9 mouse cellular contexts compared by ENCODE assay signal in the genomic region with DNA sequence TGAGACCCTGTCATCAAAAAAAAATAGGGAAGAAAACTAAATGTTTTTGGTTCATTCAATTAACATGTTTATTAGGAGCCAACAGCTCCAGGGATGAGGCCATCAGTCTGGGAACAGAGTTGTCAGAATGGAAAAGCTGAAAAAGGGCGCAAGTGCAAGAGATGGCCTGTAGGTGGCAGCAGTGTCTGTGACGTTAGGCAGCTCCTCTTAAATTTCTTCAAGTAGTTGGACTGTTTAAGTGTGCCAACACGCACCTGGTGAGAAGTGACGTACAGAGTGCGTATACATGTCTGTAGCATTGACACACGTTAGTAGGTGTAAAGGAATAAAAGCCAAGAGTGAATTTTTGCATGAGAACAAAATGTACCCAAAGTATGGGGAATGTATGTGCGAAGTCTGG. TPM values are rescaled to one million over a fixed set of nuclear protein-coding genes. Genes with fewer than 3 reads are reported as not detected.
A peak's percentile ranks its signal among the peaks of the same experiment; 100 is the strongest.
DNase-seq lines count a peak whose midpoint lies in the region; ATAC-seq and TF ChIP-seq lines count a peak whose summit lies in the region.
"Had no signal": no experiment of that assay in that cellular context is flagged by ENCODE, and none has a peak within 500 bp of the region (broad histone marks: within the 10 kb centered on the region; RNA-seq: fewer than 3 reads in every experiment).

No protein-coding gene starts in this region.

- DNase-seq in heart, postnatal 0 days (ENCODE audit: low spot score), result peak; percentile 75
- DNase-seq in 3T3-L1 (ENCODE audit: low read depth, low spot score), result peak; percentile 79
- DNase-seq in Muller cell, postnatal 12 days (ENCODE audit: inconsistent ontology term), result peak; percentile 49
- DNase-seq in skeletal muscle tissue, adult 2 months (ENCODE audit: low read depth, low spot score), result peak; percentile 59

- H3K4me1 ChIP-seq in heart, postnatal 0 days (ENCODE audit: control insufficient read depth, insufficient read depth), result no peaks in the 10 kb centered on the region
- no peaks in the 10 kb centered on the region for H3K4me1 ChIP-seq in heart, embryonic 11.5 days (ENCODE audit: control insufficient read depth, insufficient read depth, low read length)
- H3K4me1 ChIP-seq in cortical plate, adult 2 months (ENCODE audit: control insufficient read depth, insufficient read depth, low read length), result no peaks in the 10 kb centered on the region
- H3K4me1 ChIP-seq in kidney, embryonic 14.5 days (ENCODE audit: control insufficient read depth, insufficient read depth, low read length), result no peaks in the 10 kb centered on the region
- H3K4me1 ChIP-seq in lung, embryonic 16.5 days (replicated peaks; ENCODE audit: control insufficient read depth, insufficient read depth, low read length), result no peaks in the 10 kb centered on the region
- H3K4me1 ChIP-seq: stomach, embryonic 15.5 days had no signal

- no peak overlapping the region for H3K27ac ChIP-seq in heart, postnatal 0 days (ENCODE audit: low read depth)
- H3K27ac ChIP-seq in heart, embryonic 11.5 days (ENCODE audit: low read depth, low read length), result no peak overlapping the region
- H3K27ac ChIP-seq in cortical plate, adult 2 months (ENCODE audit: insufficient read depth, low read length), result no peak overlapping the region
- H3K27ac ChIP-seq in kidney, embryonic 14.5 days (ENCODE audit: low read depth, low read length), result no peak overlapping the region
- no peak overlapping the region for H3K27ac ChIP-seq in lung, embryonic 16.5 days (ENCODE audit: low read length)
- H3K27ac ChIP-seq: stomach, embryonic 15.5 days had no signal

- no peaks in the 10 kb centered on the region for H3K36me3 ChIP-seq in heart, postnatal 0 days (replicated peaks; ENCODE audit: control insufficient read depth, insufficient read depth, low read length)
- H3K36me3 ChIP-seq in heart, embryonic 11.5 days (ENCODE audit: control insufficient read depth, insufficient read depth, low read length), result no peaks in the 10 kb centered on the region
- H3K36me3 ChIP-seq in kidney, embryonic 14.5 days (ENCODE audit: control insufficient read depth, insufficient read depth, low read length), result no peaks in the 10 kb centered on the region
- no peaks in the 10 kb centered on the region for H3K36me3 ChIP-seq in lung, embryonic 16.5 days (ENCODE audit: control insufficient read depth, insufficient read depth, low read length)
- H3K36me3 ChIP-seq: stomach, embryonic 15.5 days had no signal

- H3K9me3 ChIP-seq in heart, postnatal 0 days (replicated peaks; ENCODE audit: control insufficient read depth, low read length), result no peaks in the 10 kb centered on the region
- no peaks in the 10 kb centered on the region for H3K9me3 ChIP-seq in heart, embryonic 11.5 days (replicated peaks; ENCODE audit: control insufficient read depth, low read length)
- H3K9me3 ChIP-seq in kidney, embryonic 14.5 days (ENCODE audit: control insufficient read depth, low read length), result no peaks in the 10 kb centered on the region
- H3K9me3 ChIP-seq in lung, embryonic 16.5 days (ENCODE audit: control insufficient read depth, low read length), result no peaks in the 10 kb centered on the region
- H3K9me3 ChIP-seq: stomach, embryonic 15.5 days had no signal

- no peak overlapping the region for H3K9ac ChIP-seq in heart, postnatal 0 days (replicated peaks; ENCODE audit: low read depth, low read length)
- H3K9ac ChIP-seq in heart, embryonic 11.5 days (ENCODE audit: low read depth, low read length), result no peak overlapping the region
- H3K9ac ChIP-seq in kidney, embryonic 14.5 days (ENCODE audit: low read depth, low read length), result no peak overlapping the region
- H3K9ac ChIP-seq in lung, embryonic 16.5 days (ENCODE audit: low read length), result no peak overlapping the region
- H3K9ac ChIP-seq: stomach, embryonic 15.5 days had no signal

- no peak for ATAC-seq in heart, postnatal 0 days (ENCODE audit: insufficient read depth, low read depth)
- no peak for ATAC-seq in heart, embryonic 11.5 days (replicated peaks; ENCODE audit: insufficient number of reproducible peaks, low FRiP score, low TSS enrichment)
- 0 out of 2 replicates have a peak, but pooled peaks have one; percentile 32 for ATAC-seq in kidney, embryonic 14.5 days (ENCODE audit: low FRiP score, low TSS enrichment)
- ATAC-seq in lung, embryonic 16.5 days (ENCODE audit: low read depth), result peak; percentile 36; the same call in 1 of the 2 replicates

- TF ChIP-seq CTCF in heart, postnatal 0 days (IDR thresholded peaks at IDR 0.05; ENCODE audit: low read depth), result peak; percentile 90
- TF ChIP-seq CTCF in cortical plate, adult 2 months (IDR thresholded peaks at IDR 0.05; ENCODE audit: extremely low read depth, insufficient read depth, low read length), result peak; percentile 98

- H3K4me2 ChIP-seq in heart, postnatal 0 days (ENCODE audit: low read depth, low read length), result no peak overlapping the region
- H3K4me2 ChIP-seq in heart, embryonic 11.5 days, result no peak overlapping the region
- no peak overlapping the region for H3K4me2 ChIP-seq in kidney, embryonic 14.5 days (replicated peaks; ENCODE audit: low read depth, low read length)
- H3K4me2 ChIP-seq in lung, embryonic 16.5 days (ENCODE audit: low read depth, low read length), result no peak overlapping the region
- H3K4me2 ChIP-seq: stomach, embryonic 15.5 days had no signal

- WGBS in heart, postnatal 0 days, result 15% methylated on average over 7 of the region's 7 CpGs
- WGBS in heart, embryonic 11.5 days (ENCODE audit: insufficient replicate concordance), result 19% methylated on average over 7 of the region's 7 CpGs
- WGBS in kidney, embryonic 14.5 days, result 20% methylated on average over 7 of the region's 7 CpGs
- 16% methylated on average over 7 of the region's 7 CpGs for WGBS in lung, embryonic 16.5 days

- no peak for TF ChIP-seq POLR2A in cortical plate, adult 2 months (IDR thresholded peaks at IDR 0.05; ENCODE audit: extremely low read depth, insufficient read depth, low read length)

- no peak for TF ChIP-seq EP300 in heart, postnatal 0 days (IDR thresholded peaks at IDR 0.05; ENCODE audit: low read depth)

- no peak overlapping the region for H3K4me3 ChIP-seq in heart, postnatal 0 days (ENCODE audit: low read depth, low read length)
- no peak overlapping the region for H3K4me3 ChIP-seq in heart, embryonic 11.5 days (ENCODE audit: low read depth, low read length)
- H3K4me3 ChIP-seq in cortical plate, adult 2 months (ENCODE audit: insufficient read depth, low read length), result no peak overlapping the region
- no peak overlapping the region for H3K4me3 ChIP-seq in kidney, embryonic 14.5 days (ENCODE audit: low read length)
- no peak overlapping the region for H3K4me3 ChIP-seq in lung, embryonic 16.5 days (ENCODE audit: low read length)
- H3K4me3 ChIP-seq: stomach, embryonic 15.5 days had no signal

- H3K27me3 ChIP-seq in heart, postnatal 0 days (ENCODE audit: control insufficient read depth, insufficient read depth, low read length), result no peaks in the 10 kb centered on the region
- no peaks in the 10 kb centered on the region for H3K27me3 ChIP-seq in heart, embryonic 11.5 days (ENCODE audit: control insufficient read depth, insufficient read depth, low read length)
- no peaks in the 10 kb centered on the region for H3K27me3 ChIP-seq in kidney, embryonic 14.5 days (ENCODE audit: control insufficient read depth, insufficient read depth, low read length)
- no peaks in the 10 kb centered on the region for H3K27me3 ChIP-seq in lung, embryonic 16.5 days (ENCODE audit: control insufficient read depth, insufficient read depth, low read depth, low read length)
- H3K27me3 ChIP-seq: stomach, embryonic 15.5 days had no signal

RNA-seq across cellular contexts. Expression of a gene that starts 13.8 kb away (rescaled TPM):
- total RNA-seq in heart, postnatal 0 days (2014; rRNA removed; ENCODE audit: low replicate concordance), result 47.3 and 52.8 TPM in 2 replicates
- 21.2 and 26.6 TPM in 2 replicates for polyA plus RNA-seq in heart, postnatal 0 days (2015; fragmentation: Nextera tagmentation; extraction: Ambion mirVana)
- 67.5 and 73.2 TPM in 2 replicates for polyA plus RNA-seq in heart, embryonic 11.5 days (2014; fragmentation: Nextera tagmentation; extraction: Ambion mirVana)
- polyA plus RNA-seq in cortical plate, adult 2 months (2012; rRNA removed), result 36.5 and 37.8 TPM in 2 replicates
- 52.5 and 78.5 TPM in 2 replicates for polyA plus RNA-seq in kidney, embryonic 14.5 days (2014; fragmentation: Nextera tagmentation; extraction: Ambion mirVana)
- 56.8 and 57.7 TPM in 2 replicates for polyA plus RNA-seq in lung, embryonic 16.5 days (2015; fragmentation: Nextera tagmentation; extraction: Ambion mirVana)

RNA-seq across cellular contexts. Expression of a gene that starts 14.4 kb away (rescaled TPM):
- total RNA-seq in heart, postnatal 0 days (2014; rRNA removed; ENCODE audit: low replicate concordance), result 1.7 TPM in 1 of 2 replicates, not detected in the other
- polyA plus RNA-seq in heart, postnatal 0 days (2015; fragmentation: Nextera tagmentation; extraction: Ambion mirVana), result 0.18 TPM in 2 replicates
- polyA plus RNA-seq in heart, embryonic 11.5 days (2014; fragmentation: Nextera tagmentation; extraction: Ambion mirVana), result 0.10 and 0.20 TPM in 2 replicates
- polyA plus RNA-seq in cortical plate, adult 2 months (2012; rRNA removed), result 0.10 and 0.19 TPM in 2 replicates
- polyA plus RNA-seq in kidney, embryonic 14.5 days (2014; fragmentation: Nextera tagmentation; extraction: Ambion mirVana), result 0.09 TPM in 1 of 2 replicates, not detected in the other
- 0.10 TPM in 1 of 2 replicates, not detected in the other for polyA plus RNA-seq in lung, embryonic 16.5 days (2015; fragmentation: Nextera tagmentation; extraction: Ambion mirVana)

RNA-seq across cellular contexts. Expression of a gene that starts 55.4 kb away (rescaled TPM):
- total RNA-seq in heart, postnatal 0 days (2014; rRNA removed; ENCODE audit: low replicate concordance), result 0.93 and 1.1 TPM in 2 replicates
- 0.37 and 0.70 TPM in 2 replicates for polyA plus RNA-seq in heart, postnatal 0 days (2015; fragmentation: Nextera tagmentation; extraction: Ambion mirVana)
- 0.53 and 1.3 TPM in 2 replicates for polyA plus RNA-seq in heart, embryonic 11.5 days (2014; fragmentation: Nextera tagmentation; extraction: Ambion mirVana)
- polyA plus RNA-seq in cortical plate, adult 2 months (2012; rRNA removed), result 9.7 and 10.5 TPM in 2 replicates
- 0.09 and 0.30 TPM in 2 replicates for polyA plus RNA-seq in kidney, embryonic 14.5 days (2014; fragmentation: Nextera tagmentation; extraction: Ambion mirVana)
- 0.04 and 0.15 TPM in 2 replicates for polyA plus RNA-seq in lung, embryonic 16.5 days (2015; fragmentation: Nextera tagmentation; extraction: Ambion mirVana)

Comparison
In these comparisons a context has a peak if more than half of its experiments do, and no peak if none do; other contexts are left out.
1. ATAC-seq: peak in kidney, embryonic 14.5 days (single experiment) and lung, embryonic 16.5 days (single experiment); none in heart, postnatal 0 days (single experiment) and heart, embryonic 11.5 days (single experiment).
2. Peak in every context shown above with its lines, with median percentiles within 50 percentile points of each other: DNase-seq.